Mouse (Mus musculus) liver, embryonic 14.5 days (tissue): ENCODE measurements around the gene Dmap1.

Experiments
- CTCF ChIP-seq: IDR thresholded peaks from 2 replicates; pipeline ENCODE4 v1.5.1; 2016; ENCODE audit warnings: antibody characterized with exemption, low read depth, control low read depth
- EP300 ChIP-seq: IDR thresholded peaks from 2 replicates; pipeline ENCODE4 v1.6.1; 2016; ENCODE audit warnings: antibody characterized with exemption, low read depth

GRCm38 (mm10) chr4:117640925-117641703 is 41.0 kb downstream of the Dmap1 start:
- no peak for TF ChIP-seq EP300
- TF ChIP-seq CTCF = no peak
